Mouse (Mus musculus) ES-E14 (cell line): ENCODE measurements around the gene Zc3h7a. TPM values are rescaled to one million over a fixed set of nuclear protein-coding genes. Genes with fewer than 3 reads are reported as not detected.

Source experiments
- DNase-seq: peaks from one replicate; pipeline ENCODE4 v3.0.0-alpha.2; 2013; ENCODE audit warnings: low read depth, low spot score
- H3K27ac ChIP-seq: 2 replicates; pipeline ENCODE4 v1.5.1; 2012; ENCODE audit warnings: low read depth, mild to moderate bottlenecking, low read length, moderate library complexity, mixed read lengths; ENCODE audit not compliant: poor library complexity, insufficient read depth, severe bottlenecking
- H3K36me3 ChIP-seq: 2 replicates; pipeline ENCODE4 v1.6.1; 2012; ENCODE audit warnings: mild to moderate bottlenecking, low read length, moderate library complexity, mixed read lengths; ENCODE audit not compliant: control insufficient read depth, poor library complexity, insufficient read depth, severe bottlenecking
- H3K4me1 ChIP-seq, 2 experiments: fragments of 150-350 bp in 1 of 2; sonication (generic) in 1 of 2; 2 replicates each; pipeline ENCODE4 v1.6.1; 2012; ENCODE audit warnings: low read length in 2 of 2, mild to moderate bottlenecking in 1 of 2, mixed read lengths in 1 of 2; ENCODE audit not compliant: control insufficient read depth in 2 of 2, insufficient read depth in 2 of 2, poor library complexity in 1 of 2
- H3K4me3 ChIP-seq, 2 experiments: fragments of 150-350 bp in 1 of 2; sonication (generic) in 1 of 2; 2 replicates each; pipeline ENCODE4 v1.5.1; 2012; ENCODE audit warnings: low read length in 2 of 2, low read depth in 1 of 2, mild to moderate bottlenecking in 1 of 2, mixed read lengths in 1 of 2; ENCODE audit not compliant: insufficient read depth in 1 of 2, poor library complexity in 1 of 2, severe bottlenecking in 1 of 2
- H3K9ac ChIP-seq: 2 replicates; pipeline ENCODE4 v1.6.1; 2012; ENCODE audit warnings: low read depth, mild to moderate bottlenecking, low read length, mixed read lengths; ENCODE audit not compliant: poor library complexity, insufficient read depth, severe bottlenecking
- H3K9me3 ChIP-seq: fragments of 150-350 bp; sonication (generic); 2 replicates; pipeline ENCODE4 v1.6.1; 2012; ENCODE audit warnings: low read depth, mild to moderate bottlenecking, low read length; ENCODE audit not compliant: control insufficient read depth, insufficient read depth
- CHD2 ChIP-seq: IDR thresholded peaks from 2 replicates; pipeline ENCODE4 v1.6.1; 2014; ENCODE audit warnings: mild to moderate bottlenecking, low read depth, low read length, inconsistent platforms
- HCFC1 ChIP-seq: IDR thresholded peaks from 2 replicates; pipeline ENCODE4 v1.6.1; 2012; ENCODE audit warnings: low read length, inconsistent platforms, borderline replicate concordance; ENCODE audit not compliant: insufficient read depth
- MAFK ChIP-seq: IDR thresholded peaks from 2 replicates; pipeline ENCODE4 v1.6.1; 2014; ENCODE audit warnings: mild to moderate bottlenecking, low read depth, low read length, inconsistent platforms; ENCODE audit not compliant: insufficient read depth
- ZC3H11A ChIP-seq: IDR thresholded peaks from 2 replicates; pipeline ENCODE4 v1.6.1; 2012; ENCODE audit warnings: low read depth, mild to moderate bottlenecking, inconsistent platforms, low read length, borderline replicate concordance
- ZNF384 ChIP-seq: IDR thresholded peaks from 2 replicates; pipeline ENCODE4 v1.6.1; 2012; ENCODE audit warnings: low read depth, low read length, inconsistent platforms
- in situ Hi-C, 2 experiments: fragments of 600-800 bp; cut with MboI; formaldehyde crosslinking; loops; one replicate each; pipeline ENCODE4 v1.15.1; 2025; ENCODE audit warnings: low sequenced_read_pairs in 2 of 2, inconsistent platforms in 1 of 2; ENCODE audit not compliant: unreplicated experiment in 2 of 2
- total RNA-seq: library from RNA; depleted of rRNA; stranded (reverse); fragments of 300-350 nt; gene quantifications from 2 replicates; pipeline ENCODE4 v1.2.3, GENCODE M21; 2012

The Zc3h7a gene
- total RNA-seq, 1 experiment, result 57.3 TPM

DNA sequence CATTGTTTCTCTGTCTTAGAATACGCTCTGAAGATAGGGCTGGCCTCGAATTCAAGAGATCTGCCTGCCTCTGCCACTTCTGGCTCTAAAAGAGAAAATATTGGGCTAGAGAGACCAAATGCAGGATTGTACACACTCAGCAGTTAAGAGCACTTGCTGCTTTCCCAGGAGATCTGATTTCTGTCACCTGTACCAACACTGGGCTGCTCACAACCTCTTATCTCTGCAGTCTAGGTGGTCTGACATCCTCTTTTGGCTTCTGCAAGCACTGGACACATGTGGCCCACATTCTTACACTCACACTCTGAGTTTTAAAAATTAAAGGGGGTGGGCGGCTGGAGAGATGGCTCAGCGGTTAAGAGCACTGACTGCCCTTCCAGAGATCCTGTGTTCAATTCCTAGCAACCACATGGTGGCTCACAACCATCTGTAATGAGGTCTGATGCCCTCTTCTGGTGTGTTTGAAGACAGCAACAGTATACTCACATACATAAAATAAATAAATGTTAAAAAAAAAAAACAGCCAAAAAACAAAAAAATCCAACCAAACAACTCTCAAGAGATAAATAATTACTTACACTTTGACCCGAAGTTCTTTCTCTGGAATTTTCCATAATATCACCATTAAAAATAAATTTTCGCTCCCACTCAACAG is 25.7 kb upstream of the Zc3h7a start:
- TF ChIP-seq CHD2 (no peak), MAFK (no peak), HCFC1 (no peak), ZNF384 (no peak), ZC3H11A (no peak)
- in situ Hi-C loops, result no loop called here
- peaks cover 31% of the 10 kb centered on the region for H3K36me3 ChIP-seq
- peak overlapping the region; percentile 96 to 97; a peak in 3 of 4 replicates for H3K4me3 ChIP-seq
- H3K9ac ChIP-seq, result peak overlapping the region; percentile 8; the same call in 1 of the 2 replicates
- H3K27ac ChIP-seq, result no peak overlapping the region
- H3K4me1 ChIP-seq, result peaks cover 2 to 4% of the 10 kb centered on the region in 2 experiments
- DNase-seq, result no peak
- no peaks in the 10 kb centered on the region for H3K9me3 ChIP-seq

DNA sequence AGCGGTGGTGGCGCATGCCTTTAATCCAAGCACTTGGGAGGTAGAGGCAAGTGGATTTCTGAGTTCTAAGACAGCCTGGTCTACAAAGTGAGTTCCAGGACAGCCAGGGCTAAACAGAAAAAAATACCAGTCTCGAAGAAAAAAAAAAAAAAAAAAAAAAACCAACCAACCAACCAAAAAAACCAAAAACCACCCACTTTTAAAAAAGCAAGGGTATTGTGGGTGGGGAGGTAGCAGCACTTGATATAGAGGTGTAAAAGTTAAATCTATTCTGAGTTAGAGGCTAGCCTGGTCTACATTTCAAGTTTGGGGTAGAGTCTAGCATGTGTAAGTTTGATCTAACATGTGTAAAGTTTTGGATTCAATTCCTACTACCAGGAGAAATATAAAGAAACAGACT is 24.1 kb upstream of the Zc3h7a start:
- peaks cover 41% of the 10 kb centered on the region for H3K36me3 ChIP-seq

DNA sequence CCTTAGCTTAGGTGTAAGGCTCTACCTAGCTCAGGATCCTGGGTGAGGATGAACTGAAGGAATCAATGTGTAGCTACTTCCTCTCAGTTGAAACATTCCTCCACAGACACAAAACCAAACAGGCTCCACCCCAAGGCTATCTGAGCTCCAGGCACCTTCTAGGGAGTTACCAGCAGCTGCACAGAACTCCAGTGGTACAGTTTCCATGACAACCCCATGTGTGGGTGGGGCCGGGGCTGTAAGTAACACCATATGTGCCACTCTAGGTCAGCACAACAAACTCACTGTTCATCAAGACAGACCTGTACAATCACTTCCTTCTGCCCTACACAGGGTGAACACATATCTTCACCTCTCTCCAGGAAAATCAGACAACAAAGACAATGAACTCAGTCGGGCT is 22.3 kb upstream of the Zc3h7a start:
- TF ChIP-seq ZNF384 (no peak), ZC3H11A (no peak), HCFC1 (no peak), MAFK (no peak), CHD2 (no peak)
- H3K27ac ChIP-seq, result no peak overlapping the region
- H3K9ac ChIP-seq, result no peak overlapping the region
- in situ Hi-C loops, result no loop called here
- no peaks in the 10 kb centered on the region for H3K9me3 ChIP-seq
- DNase-seq, result peak; percentile 59
- peaks cover 0 to 4% of the 10 kb centered on the region in 2 experiments; a peak in 2 of 4 replicates for H3K4me1 ChIP-seq
- H3K36me3 ChIP-seq, result peaks cover 57% of the 10 kb centered on the region
- no peak overlapping the region for H3K4me3 ChIP-seq

More for the DNA sequence above, 24.1 kb upstream of the Zc3h7a start:
- peaks cover 2 to 4% of the 10 kb centered on the region in 2 experiments for H3K4me1 ChIP-seq
- in situ Hi-C loops, result no loop called here
- H3K4me3 ChIP-seq, result no peak overlapping the region
- DNase-seq, result no peak
- no peak overlapping the region for H3K9ac ChIP-seq
- H3K9me3 ChIP-seq, result no peaks in the 10 kb centered on the region
- H3K27ac ChIP-seq, result no peak overlapping the region
- no peak for TF ChIP-seq CHD2
- TF ChIP-seq MAFK, result no peak
- no peak for TF ChIP-seq HCFC1
- no peak for TF ChIP-seq ZC3H11A
- peak; percentile 60; the same call in 1 of the 2 replicates for TF ChIP-seq ZNF384

- Histone ChIP-seq H3K9me3 (no peaks in the 10 kb centered on the region), H3K4me3 (no peak overlapping the region), H3K9ac (no peak overlapping the region), H3K4me1 (peaks cover 0 to 7% of the 10 kb centered on the region in 2 experiments; a peak in 2 of 4 replicates), H3K36me3 (peaks cover 68% of the 10 kb centered on the region), H3K27ac (no peak overlapping the region)
- no peak for DNase-seq
- in situ Hi-C loops, result no loop called here
- TF ChIP-seq CHD2, result no peak
- TF ChIP-seq ZNF384, result no peak
- no peak for TF ChIP-seq ZC3H11A
- no peak for TF ChIP-seq HCFC1
- no peak for TF ChIP-seq MAFK
These were observed 20.9 kb upstream of the Zc3h7a start for GRCm38 (mm10) chr16:11197052-11197451.

- Histone ChIP-seq H3K36me3 (peaks cover 45% of the 10 kb centered on the region), H3K4me1 (peaks cover 0 to 2% of the 10 kb centered on the region in 2 experiments; a peak in 1 of 4 replicates), H3K9me3 (no peaks in the 10 kb centered on the region), H3K27ac (no peak overlapping the region), H3K4me3 (no peak overlapping the region), H3K9ac (no peak overlapping the region)
- DNase-seq, result no peak
- in situ Hi-C loops, result no loop called here
- TF ChIP-seq HCFC1, result no peak
- TF ChIP-seq MAFK, result no peak
- no peak for TF ChIP-seq ZC3H11A
- TF ChIP-seq ZNF384, result no peak
- TF ChIP-seq CHD2, result no peak
These were observed 17.0 kb upstream of the Zc3h7a start for GRCm38 (mm10) chr16:11193231-11193630.
